Mouse (Mus musculus): ENCODE measurements around the gene Dot1l. TPM values are rescaled to one million over a fixed set of nuclear protein-coding genes. Genes with fewer than 3 reads are reported as not detected.
A peak's percentile ranks its signal among the peaks of the same experiment; 100 is the strongest.
"Not testable (repeated sequence)": the region's sequence is repeated elsewhere in the genome, so short reads cannot be mapped to it uniquely, and the experiment has no call there.

Dot1l gene
- polyA plus RNA-seq, 1 experiment, result 55.1 TPM

- 4% methylated on average over 8 of the region's 8 CpGs for WGBS
- H3K4me3 ChIP-seq (replicated peaks; ENCODE audit: control insufficient read depth, low read depth, low read length), result peak overlapping the region; percentile 18
- TF ChIP-seq POLR2A (IDR thresholded peaks at IDR 0.05; ENCODE audit: borderline replicate concordance, control insufficient read depth, low read depth, low read length) (no peak), CTCF (IDR thresholded peaks at IDR 0.05; ENCODE audit: control insufficient read depth, insufficient read depth, low read length) (no peak)
Observed at GRCm38 (mm10) chr10:80823847-80824643, 69.0 kb downstream of the Dot1l start.

DNA sequence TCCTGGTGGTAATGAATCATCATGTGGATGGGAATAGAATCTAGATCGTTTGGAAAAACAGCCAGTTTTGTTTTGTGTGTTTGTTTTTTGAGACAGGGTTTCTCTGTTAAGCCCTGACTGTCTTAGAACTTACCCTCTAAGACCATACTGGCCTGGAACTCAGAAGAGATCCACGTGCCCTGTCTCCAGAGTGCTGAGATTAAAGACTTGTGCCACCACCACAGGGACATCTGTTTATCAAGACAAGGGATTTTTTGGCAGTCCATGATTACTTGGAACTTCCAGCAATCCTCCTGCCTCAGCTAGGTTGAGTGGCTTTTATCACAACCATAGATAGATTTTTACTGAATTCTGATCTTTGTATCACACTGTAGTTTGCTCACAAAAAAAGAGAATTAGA, 69.8 kb downstream of the Dot1l start:
- Histone ChIP-seq H3K4me1 (ENCODE audit: control insufficient read depth, insufficient read depth, low read length) (peaks cover 6% of the 10 kb centered on the region), H3K27ac (ENCODE audit: control insufficient read depth, insufficient read depth, low read depth, low read length, poor library complexity) (peak overlapping the region; percentile 88; the same call in 1 of the 2 replicates), H3K4me3 (replicated peaks; ENCODE audit: control insufficient read depth, low read depth, low read length) (no peak overlapping the region)
- no peak for TF ChIP-seq CTCF (IDR thresholded peaks at IDR 0.05; ENCODE audit: control insufficient read depth, insufficient read depth, low read length)
- TF ChIP-seq POLR2A (IDR thresholded peaks at IDR 0.05; ENCODE audit: borderline replicate concordance, control insufficient read depth, low read depth, low read length), result no peak
- 16% methylated on average over 2 of the region's 2 CpGs for WGBS

More at GRCm38 (mm10) chr10:80823847-80824643, 69.0 kb downstream of the Dot1l start:
- peak overlapping the region; percentile 88 for H3K27ac ChIP-seq (ENCODE audit: control insufficient read depth, insufficient read depth, low read depth, low read length, poor library complexity)
- H3K4me1 ChIP-seq (ENCODE audit: control insufficient read depth, insufficient read depth, low read length), result peaks cover 6% of the 10 kb centered on the region

DNA sequence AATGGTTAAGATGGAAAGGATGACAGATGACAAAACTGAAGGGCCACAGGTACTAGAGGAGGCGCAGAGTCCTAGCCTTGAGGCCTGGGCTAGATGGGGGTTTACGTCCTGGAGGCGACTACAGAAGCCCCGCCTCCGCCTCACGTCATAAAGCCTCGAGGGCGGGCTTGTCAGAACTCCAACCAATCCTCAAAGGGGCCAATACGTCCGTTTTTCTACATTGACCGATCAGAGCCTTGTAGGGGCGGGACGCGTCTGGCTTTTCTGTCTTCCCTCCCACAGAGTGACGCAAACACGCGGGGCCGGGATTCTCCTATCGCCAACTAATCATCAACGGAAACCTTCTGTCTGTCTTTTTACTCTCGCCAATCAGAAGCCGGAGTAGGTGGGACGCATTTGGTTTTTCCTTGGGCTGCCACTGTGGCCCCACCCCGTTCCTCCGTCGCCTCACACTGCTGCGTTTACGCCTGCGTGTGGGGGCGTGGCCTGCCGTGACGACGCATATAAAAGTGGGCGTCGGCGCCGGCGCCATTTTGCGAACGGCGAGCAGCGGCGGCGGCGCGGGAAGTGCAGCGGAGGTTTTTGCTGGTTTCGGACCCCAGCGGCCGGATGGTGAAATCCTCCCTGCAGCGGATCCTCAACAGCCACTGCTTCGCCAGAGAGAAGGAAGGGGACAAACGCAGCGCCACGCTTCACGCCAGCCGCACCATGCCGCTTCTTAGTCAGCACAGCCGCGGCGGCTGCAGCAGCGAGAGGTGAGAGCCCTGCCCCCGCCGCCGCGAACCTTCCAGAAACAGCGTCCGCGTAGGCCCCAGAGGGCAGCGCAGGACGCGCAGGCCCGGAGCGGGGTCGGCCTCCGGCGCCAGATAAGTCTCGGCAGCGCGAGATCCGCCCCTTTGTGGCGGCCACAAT, 71.4 kb downstream of the Dot1l start, which contains the start of gene Oaz1:
Gene Oaz1 (plus strand): TSS at position 506 of the 912 bp plus-strand sequence.
- Histone ChIP-seq H3K4me3 (replicated peaks; ENCODE audit: control insufficient read depth, low read depth, low read length) (peak within 1 kb of the TSS; percentile 88), H3K4me1 (ENCODE audit: control insufficient read depth, insufficient read depth, low read length) (peaks cover 6% of the 10 kb centered on the region), H3K27ac (ENCODE audit: control insufficient read depth, insufficient read depth, low read depth, low read length, poor library complexity) (peak within 1 kb of the TSS; percentile 94)
- WGBS, result under 1% methylated on average over 82 of the region's 82 CpGs
- TF ChIP-seq CTCF (IDR thresholded peaks at IDR 0.05; ENCODE audit: control insufficient read depth, insufficient read depth, low read length) (no peak), POLR2A (IDR thresholded peaks at IDR 0.05; ENCODE audit: borderline replicate concordance, control insufficient read depth, low read depth, low read length) (peak; percentile 81)

DNA sequence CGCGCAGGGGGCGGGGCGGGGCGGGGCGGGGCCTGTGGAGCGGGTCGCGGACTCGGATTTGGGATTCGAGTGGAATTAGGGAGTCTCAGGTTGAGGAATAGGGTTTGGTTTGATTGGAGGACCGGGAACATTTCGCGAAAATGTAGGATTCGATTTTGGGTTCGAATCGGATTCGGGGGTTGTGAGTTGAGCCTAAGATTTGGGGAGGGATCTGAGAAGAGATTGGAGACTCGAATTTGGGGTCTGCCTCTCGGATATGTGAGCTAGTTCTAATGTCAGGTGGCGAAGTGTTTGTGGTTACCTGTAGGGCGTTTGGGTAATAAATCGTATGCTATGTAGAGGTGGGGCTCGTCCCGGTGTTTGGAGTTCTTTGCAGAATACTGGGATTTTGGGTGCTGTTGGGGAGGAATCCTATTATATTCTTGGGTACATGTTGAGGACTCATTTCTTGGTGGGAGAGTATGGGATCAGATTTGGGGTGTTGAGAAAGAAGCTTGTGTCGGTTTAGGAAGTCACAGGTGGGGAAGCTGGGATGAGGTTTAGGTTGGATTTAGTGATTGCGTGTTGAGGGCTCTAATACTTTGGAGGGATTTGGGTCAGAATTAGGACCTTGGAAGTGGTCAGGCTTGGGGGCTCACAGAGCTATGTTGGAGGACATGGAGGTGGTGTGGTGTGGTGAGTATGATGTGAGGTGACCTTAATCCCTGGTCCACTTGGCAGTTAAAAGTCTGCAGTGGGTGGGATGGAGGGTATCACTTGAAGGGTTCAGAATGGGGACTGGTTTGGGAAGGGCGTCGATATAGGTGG, 72.3 kb downstream of the Dot1l start:
- peaks cover 6% of the 10 kb centered on the region for H3K4me1 ChIP-seq (ENCODE audit: control insufficient read depth, insufficient read depth, low read length)
- peak overlapping the region; percentile 94; the same call in 1 of the 2 replicates for H3K27ac ChIP-seq (ENCODE audit: control insufficient read depth, insufficient read depth, low read depth, low read length, poor library complexity)
- TF ChIP-seq CTCF (IDR thresholded peaks at IDR 0.05; ENCODE audit: control insufficient read depth, insufficient read depth, low read length), result no peak
- no peak for TF ChIP-seq POLR2A (IDR thresholded peaks at IDR 0.05; ENCODE audit: borderline replicate concordance, control insufficient read depth, low read depth, low read length)
- peak overlapping the region; percentile 88 for H3K4me3 ChIP-seq (replicated peaks; ENCODE audit: control insufficient read depth, low read depth, low read length)
- 2% methylated on average over 29 of the region's 29 CpGs for WGBS

GRCm38 (mm10) chr10:80827870-80828420, 72.9 kb downstream of the Dot1l start:
- 50% methylated on average over 10 of the region's 10 CpGs for WGBS
- H3K27ac ChIP-seq (ENCODE audit: control insufficient read depth, insufficient read depth, low read depth, low read length, poor library complexity), result no peak overlapping the region
- no peak for TF ChIP-seq CTCF (IDR thresholded peaks at IDR 0.05; ENCODE audit: control insufficient read depth, insufficient read depth, low read length)
- no peak for TF ChIP-seq POLR2A (IDR thresholded peaks at IDR 0.05; ENCODE audit: borderline replicate concordance, control insufficient read depth, low read depth, low read length)
- H3K4me3 ChIP-seq (replicated peaks; ENCODE audit: control insufficient read depth, low read depth, low read length), result peak overlapping the region; percentile 88
- peaks cover 6% of the 10 kb centered on the region for H3K4me1 ChIP-seq (ENCODE audit: control insufficient read depth, insufficient read depth, low read length)

GRCm38 (mm10) chr10:80828587-80828986, 73.6 kb downstream of the Dot1l start:
- not testable (repeated sequence) for H3K4me1 ChIP-seq (ENCODE audit: control insufficient read depth, insufficient read depth, low read length)

GRCm38 (mm10) chr10:80829359-80830278, 74.6 kb downstream of the Dot1l start:
- 62% methylated on average over 1 of the region's 1 CpGs for WGBS
- H3K4me3 ChIP-seq (replicated peaks; ENCODE audit: control insufficient read depth, low read depth, low read length), result no peak overlapping the region
- H3K4me1 ChIP-seq (ENCODE audit: control insufficient read depth, insufficient read depth, low read length), result peaks cover 5% of the 10 kb centered on the region

More at GRCm38 (mm10) chr10:80828587-80828986, 73.6 kb downstream of the Dot1l start:
- H3K4me3 ChIP-seq (replicated peaks; ENCODE audit: control insufficient read depth, low read depth, low read length); H3K27ac ChIP-seq (ENCODE audit: control insufficient read depth, insufficient read depth, low read depth, low read length, poor library complexity): not testable (repeated sequence)
- 76% methylated on average over 9 of the region's 9 CpGs for WGBS

More at GRCm38 (mm10) chr10:80829359-80830278, 74.6 kb downstream of the Dot1l start:
- no peak overlapping the region for H3K27ac ChIP-seq (ENCODE audit: control insufficient read depth, insufficient read depth, low read depth, low read length, poor library complexity)
- TF ChIP-seq CTCF (IDR thresholded peaks at IDR 0.05; ENCODE audit: control insufficient read depth, insufficient read depth, low read length) (no peak), POLR2A (IDR thresholded peaks at IDR 0.05; ENCODE audit: borderline replicate concordance, control insufficient read depth, low read depth, low read length) (no peak)

Measured in bone marrow, adult 2 months (tissue).